Mouse (Mus musculus): ENCODE measurements at regions not wholly inside any gene's neighbourhood (a gene's known extent, or its start where the extent isn't known, plus 50 kb on each side); places are given as distances from the start of the nearest gene placed in this dataset.

DNA sequence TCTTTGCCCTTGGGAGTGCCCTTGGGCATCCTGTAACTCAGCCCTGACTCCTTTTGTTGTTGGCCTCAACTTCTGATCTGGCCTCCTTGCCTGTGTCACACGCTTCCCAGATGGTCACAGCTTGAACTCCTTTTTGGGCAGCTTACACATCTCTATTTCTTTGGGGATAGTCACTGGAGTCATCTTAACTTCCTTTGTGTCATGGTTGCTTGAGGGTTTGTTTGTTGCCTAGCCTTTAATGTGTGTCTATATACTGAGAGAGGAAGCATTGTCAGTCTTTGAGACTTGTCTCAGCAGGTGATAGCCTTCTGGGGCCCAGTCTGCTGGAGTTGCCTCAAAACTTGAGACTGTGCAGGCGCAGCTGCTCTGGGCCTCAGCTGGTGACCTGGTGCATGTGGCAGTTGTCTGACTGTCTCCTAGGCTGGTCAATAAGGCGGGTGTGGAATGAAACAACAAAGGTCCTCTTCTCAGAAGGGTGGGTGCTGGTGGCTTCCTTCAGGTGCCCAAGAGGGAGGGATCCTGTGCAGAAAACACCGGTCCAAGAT, 157.5 kb downstream of the Tpra1 start:
- no peak for ATAC-seq
- no peaks in the 10 kb centered on the region for H3K36me3 ChIP-seq (ENCODE audit: control insufficient read depth, insufficient read depth, low read length)
- H3K9ac ChIP-seq (ENCODE audit: low read depth, low read length): no peak overlapping the region
- H3K27ac ChIP-seq (ENCODE audit: low read length): no peak overlapping the region
- H3K4me1 ChIP-seq (ENCODE audit: control insufficient read depth, insufficient read depth, low read length): no peaks in the 10 kb centered on the region
- no peaks in the 10 kb centered on the region for H3K9me3 ChIP-seq (replicated peaks; ENCODE audit: control insufficient read depth, low read length, poor library complexity, severe bottlenecking)
- H3K4me2 ChIP-seq (ENCODE audit: low read length): no peak overlapping the region
- WGBS: 75% methylated on average over 4 of the region's 4 CpGs
- H3K27me3 ChIP-seq (ENCODE audit: control insufficient read depth, insufficient read depth, low read depth, low read length): no peaks in the 10 kb centered on the region
- H3K4me3 ChIP-seq (ENCODE audit: low read depth, low read length): no peak overlapping the region

DNA sequence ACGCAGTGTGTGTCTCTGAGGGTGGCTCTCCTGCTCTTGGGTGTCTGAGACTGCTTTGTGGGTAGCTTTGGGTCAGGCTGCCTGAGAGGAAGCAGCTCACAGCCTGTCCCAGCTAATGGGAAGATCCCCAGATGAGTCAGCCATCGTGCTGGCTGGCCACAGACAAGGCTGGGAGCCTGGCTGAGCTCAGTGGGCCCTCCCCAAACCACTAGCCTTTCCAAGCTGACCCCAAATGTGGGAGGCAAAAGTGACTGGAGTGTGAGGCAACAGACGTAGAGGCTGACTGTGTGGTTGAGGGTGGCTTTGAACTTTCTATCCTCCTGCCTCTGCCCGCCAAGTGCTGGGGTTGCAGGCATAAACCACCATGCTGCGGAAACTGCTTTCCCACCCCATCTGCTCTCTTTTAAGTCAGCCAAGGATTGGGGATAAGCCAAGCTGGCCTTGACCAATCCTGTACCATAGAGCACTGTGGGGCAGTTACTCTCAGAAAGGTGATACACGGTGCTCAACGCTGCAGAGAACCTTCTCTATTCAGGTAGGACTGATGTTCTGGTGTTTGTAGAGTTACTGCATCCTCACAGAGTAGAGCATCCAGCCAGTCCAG, 163.0 kb downstream of the Tpra1 start:
- peaks cover 6% of the 10 kb centered on the region; the same call in 1 of the 2 replicates for H3K4me1 ChIP-seq (ENCODE audit: control insufficient read depth, insufficient read depth, low read length)
- no peak overlapping the region for H3K9ac ChIP-seq (ENCODE audit: low read depth, low read length)
- H3K36me3 ChIP-seq (ENCODE audit: control insufficient read depth, insufficient read depth, low read length): no peaks in the 10 kb centered on the region
- no peaks in the 10 kb centered on the region for H3K27me3 ChIP-seq (ENCODE audit: control insufficient read depth, insufficient read depth, low read depth, low read length)
- no peaks in the 10 kb centered on the region for H3K9me3 ChIP-seq (replicated peaks; ENCODE audit: control insufficient read depth, low read length, poor library complexity, severe bottlenecking)
- H3K27ac ChIP-seq (ENCODE audit: low read length): no peak overlapping the region
- H3K4me2 ChIP-seq (ENCODE audit: low read length): no peak overlapping the region
- no peak for ATAC-seq
- WGBS: 83% methylated on average over 7 of the region's 7 CpGs
- no peak overlapping the region for H3K4me3 ChIP-seq (ENCODE audit: low read depth, low read length)

GRCm38 (mm10) chr6:89066588-89066987, 164.5 kb downstream of the Tpra1 start:
- Histone ChIP-seq H3K9ac (ENCODE audit: low read depth, low read length) (no peak overlapping the region), H3K4me1 (ENCODE audit: control insufficient read depth, insufficient read depth, low read length) (peaks cover 6% of the 10 kb centered on the region; the same call in 1 of the 2 replicates), H3K4me2 (ENCODE audit: low read length) (no peak overlapping the region), H3K9me3 (replicated peaks; ENCODE audit: control insufficient read depth, low read length, poor library complexity, severe bottlenecking) (no peaks in the 10 kb centered on the region), H3K27ac (ENCODE audit: low read length) (no peak overlapping the region), H3K4me3 (ENCODE audit: low read depth, low read length) (no peak overlapping the region), H3K36me3 (ENCODE audit: control insufficient read depth, insufficient read depth, low read length) (no peaks in the 10 kb centered on the region), H3K27me3 (ENCODE audit: control insufficient read depth, insufficient read depth, low read depth, low read length) (no peaks in the 10 kb centered on the region)
- WGBS: 24% methylated on average over 5 of the region's 5 CpGs
- ATAC-seq: no peak

GRCm38 (mm10) chr6:89068286-89068685, 166.2 kb downstream of the Tpra1 start:
- Histone ChIP-seq H3K27ac (ENCODE audit: low read length) (no peak overlapping the region), H3K4me2 (ENCODE audit: low read length) (no peak overlapping the region), H3K4me1 (ENCODE audit: control insufficient read depth, insufficient read depth, low read length) (peaks cover 17% of the 10 kb centered on the region; the same call in 1 of the 2 replicates), H3K27me3 (ENCODE audit: control insufficient read depth, insufficient read depth, low read depth, low read length) (no peaks in the 10 kb centered on the region), H3K9ac (ENCODE audit: low read depth, low read length) (no peak overlapping the region), H3K9me3 (replicated peaks; ENCODE audit: control insufficient read depth, low read length, poor library complexity, severe bottlenecking) (no peaks in the 10 kb centered on the region), H3K36me3 (ENCODE audit: control insufficient read depth, insufficient read depth, low read length) (no peaks in the 10 kb centered on the region), H3K4me3 (ENCODE audit: low read depth, low read length) (no peak overlapping the region)
- WGBS: 89% methylated on average over 5 of the region's 5 CpGs
- ATAC-seq: no peak

DNA sequence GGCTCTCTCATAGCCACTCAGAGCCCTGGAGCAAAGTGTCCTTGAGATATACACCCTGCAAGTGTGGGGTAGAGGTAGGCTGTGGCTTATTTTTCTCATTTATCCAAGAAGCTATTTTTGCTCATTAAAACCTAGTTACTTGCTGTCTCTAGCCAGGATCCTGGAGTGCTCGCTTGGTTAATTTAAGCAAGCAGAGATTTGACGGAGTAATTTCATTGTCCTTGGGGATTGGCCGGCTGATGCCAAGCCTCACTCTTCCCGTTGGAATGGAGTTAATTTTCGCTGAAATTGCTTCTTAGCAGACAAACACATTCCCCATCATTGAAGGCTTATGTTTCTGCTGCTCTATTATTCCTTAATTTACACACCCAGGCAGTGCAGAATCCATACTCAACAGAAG, 167.1 kb downstream of the Tpra1 start:
- WGBS: 45% methylated on average over 5 of the region's 5 CpGs
- Histone ChIP-seq H3K4me2 (ENCODE audit: low read length) (no peak overlapping the region), H3K27ac (ENCODE audit: low read length) (no peak overlapping the region), H3K4me3 (ENCODE audit: low read depth, low read length) (no peak overlapping the region), H3K27me3 (ENCODE audit: control insufficient read depth, insufficient read depth, low read depth, low read length) (no peaks in the 10 kb centered on the region), H3K4me1 (ENCODE audit: control insufficient read depth, insufficient read depth, low read length) (peaks cover 17% of the 10 kb centered on the region; the same call in 1 of the 2 replicates), H3K36me3 (ENCODE audit: control insufficient read depth, insufficient read depth, low read length) (no peaks in the 10 kb centered on the region), H3K9ac (ENCODE audit: low read depth, low read length) (no peak overlapping the region), H3K9me3 (replicated peaks; ENCODE audit: control insufficient read depth, low read length, poor library complexity, severe bottlenecking) (no peaks in the 10 kb centered on the region)
- ATAC-seq: no peak

- Histone ChIP-seq H3K9me3 (replicated peaks; ENCODE audit: control insufficient read depth, low read length, poor library complexity, severe bottlenecking) (no peaks in the 10 kb centered on the region), H3K4me1 (ENCODE audit: control insufficient read depth, insufficient read depth, low read length) (peaks cover 17% of the 10 kb centered on the region; the same call in 1 of the 2 replicates), H3K9ac (ENCODE audit: low read depth, low read length) (no peak overlapping the region), H3K27me3 (ENCODE audit: control insufficient read depth, insufficient read depth, low read depth, low read length) (no peaks in the 10 kb centered on the region), H3K36me3 (ENCODE audit: control insufficient read depth, insufficient read depth, low read length) (no peaks in the 10 kb centered on the region), H3K27ac (ENCODE audit: low read length) (no peak overlapping the region), H3K4me2 (ENCODE audit: low read length) (no peak overlapping the region), H3K4me3 (ENCODE audit: low read depth, low read length) (no peak overlapping the region)
- no peak for ATAC-seq
- WGBS: 32% methylated on average over 3 of the region's 3 CpGs
Measured at GRCm38 (mm10) chr6:89070011-89070410, 168.0 kb downstream of the Tpra1 start.

DNA sequence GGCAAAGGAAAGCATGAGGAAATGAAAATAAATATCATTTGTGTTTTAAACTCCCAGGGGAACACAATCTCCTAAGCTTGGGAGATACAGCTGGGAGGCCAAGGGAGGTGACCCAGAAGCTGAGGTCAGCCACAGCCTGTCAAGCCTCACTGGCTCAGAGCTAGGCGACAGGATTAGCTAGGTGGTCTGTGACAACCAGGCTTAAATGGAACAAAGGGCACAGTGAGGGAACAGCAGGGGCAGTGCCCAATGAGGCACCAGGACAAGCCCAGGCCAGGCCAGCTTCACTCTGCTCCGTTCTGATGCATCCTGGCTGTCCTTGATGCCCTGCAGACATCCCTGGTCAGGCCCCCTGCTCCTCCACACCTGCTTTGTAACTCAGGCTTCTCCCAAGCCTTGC, 169.7 kb downstream of the Tpra1 start:
- H3K9me3 ChIP-seq (replicated peaks; ENCODE audit: control insufficient read depth, low read length, poor library complexity, severe bottlenecking): no peaks in the 10 kb centered on the region
- H3K4me1 ChIP-seq (ENCODE audit: control insufficient read depth, insufficient read depth, low read length): peaks cover 17% of the 10 kb centered on the region; the same call in 1 of the 2 replicates
- no peaks in the 10 kb centered on the region for H3K27me3 ChIP-seq (ENCODE audit: control insufficient read depth, insufficient read depth, low read depth, low read length)
- no peak overlapping the region for H3K4me2 ChIP-seq (ENCODE audit: low read length)
- H3K9ac ChIP-seq (ENCODE audit: low read depth, low read length): peak overlapping the region; percentile 18; the same call in 1 of the 2 replicates
- no peak for ATAC-seq
- no peak overlapping the region for H3K27ac ChIP-seq (ENCODE audit: low read length)
- no peak overlapping the region for H3K4me3 ChIP-seq (ENCODE audit: low read depth, low read length)
- H3K36me3 ChIP-seq (ENCODE audit: control insufficient read depth, insufficient read depth, low read length): no peaks in the 10 kb centered on the region
- WGBS: 26% methylated on average over 2 of the region's 2 CpGs

- Histone ChIP-seq H3K27ac (ENCODE audit: low read length) (no peak overlapping the region), H3K27me3 (ENCODE audit: control insufficient read depth, insufficient read depth, low read depth, low read length) (no peaks in the 10 kb centered on the region), H3K9me3 (replicated peaks; ENCODE audit: control insufficient read depth, low read length, poor library complexity, severe bottlenecking) (no peaks in the 10 kb centered on the region), H3K4me2 (ENCODE audit: low read length) (no peak overlapping the region), H3K4me3 (ENCODE audit: low read depth, low read length) (no peak overlapping the region), H3K36me3 (ENCODE audit: control insufficient read depth, insufficient read depth, low read length) (no peaks in the 10 kb centered on the region), H3K9ac (ENCODE audit: low read depth, low read length) (no peak overlapping the region), H3K4me1 (ENCODE audit: control insufficient read depth, insufficient read depth, low read length) (peaks cover 17% of the 10 kb centered on the region; the same call in 1 of the 2 replicates)
- peak; percentile 40; the same call in 1 of the 2 replicates for ATAC-seq
- 27% methylated on average over 2 of the region's 2 CpGs for WGBS
Measured at GRCm38 (mm10) chr6:89072569-89072968, 170.5 kb downstream of the Tpra1 start.

GRCm38 (mm10) chr6:89081624-89082300, 179.7 kb downstream of the Tpra1 start:
- no peaks in the 10 kb centered on the region for H3K27me3 ChIP-seq (ENCODE audit: control insufficient read depth, insufficient read depth, low read depth, low read length)
- no peaks in the 10 kb centered on the region for H3K4me1 ChIP-seq (ENCODE audit: control insufficient read depth, insufficient read depth, low read length)
- H3K9me3 ChIP-seq (replicated peaks; ENCODE audit: control insufficient read depth, low read length, poor library complexity, severe bottlenecking): no peaks in the 10 kb centered on the region
- H3K27ac ChIP-seq (ENCODE audit: low read length): no peak overlapping the region
- no peaks in the 10 kb centered on the region for H3K36me3 ChIP-seq (ENCODE audit: control insufficient read depth, insufficient read depth, low read length)
- no peak overlapping the region for H3K4me2 ChIP-seq (ENCODE audit: low read length)
- ATAC-seq: no peak
- no peak overlapping the region for H3K9ac ChIP-seq (ENCODE audit: low read depth, low read length)
- WGBS: 74% methylated on average over 6 of the region's 6 CpGs
- H3K4me3 ChIP-seq (ENCODE audit: low read depth, low read length): no peak overlapping the region

Measured in midbrain, embryonic 16.5 days (tissue).